Mouse (Mus musculus): ENCODE measurements around the gene Irf1. TPM values are rescaled to one million over a fixed set of nuclear protein-coding genes. Genes with fewer than 3 reads are reported as not detected.

Gene Irf1
- polyA plus RNA-seq, 1 experiment from 2014 or later = 76.1 TPM

- Histone ChIP-seq H3K4me2 (replicated peaks; ENCODE audit: low read depth) (no peak overlapping the region), H3K27me3 (replicated peaks; ENCODE audit: control insufficient read depth, insufficient read depth, low read length) (no peaks in the 10 kb centered on the region), H3K4me3 (ENCODE audit: low read depth, low read length) (no peak overlapping the region), H3K9ac (ENCODE audit: low read depth, low read length) (no peak overlapping the region; the same call in 1 of the 2 replicates), H3K4me1 (replicated peaks; ENCODE audit: control insufficient read depth, insufficient read depth, low read length) (0 out of 2 replicates have a peak, but pooled peaks cover 3% of the 10 kb centered on the region), H3K36me3 (ENCODE audit: control insufficient read depth, insufficient read depth) (peaks cover 78% of the 10 kb centered on the region), H3K27ac (ENCODE audit: low read depth, low read length) (peak overlapping the region; percentile 28; the same call in 1 of the 2 replicates), H3K9me3 (ENCODE audit: control insufficient read depth) (no peaks in the 10 kb centered on the region)
- WGBS = 85% methylated on average over 13 of the region's 13 CpGs
- ATAC-seq = no peak
- TF ChIP-seq CTCF (IDR thresholded peaks at IDR 0.05; ENCODE audit: low read depth) = no peak
Observed at GRCm38 (mm10) chr11:53774659-53775255, 4.9 kb downstream of the Irf1 start.

DNA sequence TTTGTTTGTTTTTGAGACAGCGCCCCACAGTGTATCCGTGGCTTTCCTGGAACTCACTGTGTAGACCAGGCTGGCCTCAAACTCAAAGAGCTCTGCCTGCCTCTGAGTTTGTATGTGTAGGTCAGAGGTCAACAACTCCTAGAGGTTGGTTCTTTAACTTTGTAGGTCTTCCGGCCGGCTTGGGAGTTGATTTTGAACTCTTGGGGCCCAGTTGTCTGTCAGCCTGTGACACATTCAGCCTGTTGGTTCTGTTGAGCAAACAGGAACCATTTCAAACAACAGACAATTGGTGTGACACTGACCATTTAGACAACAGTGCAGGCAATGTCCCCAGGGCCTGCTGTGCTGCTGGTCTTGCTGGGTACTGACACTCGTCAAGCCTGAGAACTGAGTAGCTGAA is 7.9 kb downstream of the Irf1 start:
- peaks cover 70% of the 10 kb centered on the region for H3K36me3 ChIP-seq (ENCODE audit: control insufficient read depth, insufficient read depth)
- 54% methylated on average over 5 of the region's 5 CpGs for WGBS

DNA sequence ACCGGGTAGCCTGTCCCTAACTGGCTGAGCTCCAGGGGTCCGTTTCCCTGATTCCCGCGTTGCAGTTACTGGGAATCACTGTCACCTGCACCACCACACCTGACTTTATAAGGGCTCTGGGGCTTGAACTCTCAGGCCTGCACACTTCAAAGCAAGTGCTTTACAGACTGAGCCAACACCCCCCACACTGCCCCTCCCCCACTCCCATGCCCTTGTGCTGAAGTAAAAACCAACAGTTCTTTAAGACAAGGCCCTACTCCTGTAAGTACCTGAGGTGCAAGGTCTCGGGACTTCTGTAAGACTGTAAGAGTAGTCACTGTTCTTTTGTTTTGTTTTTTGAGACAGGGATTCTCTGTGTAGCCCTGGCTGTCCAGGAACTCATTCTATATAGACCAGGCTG is 8.6 kb downstream of the Irf1 start:
- no peaks in the 10 kb centered on the region for H3K27me3 ChIP-seq (replicated peaks; ENCODE audit: control insufficient read depth, insufficient read depth, low read length)
- 80% methylated on average over 5 of the region's 5 CpGs for WGBS
- no peak for TF ChIP-seq CTCF (IDR thresholded peaks at IDR 0.05; ENCODE audit: low read depth)
- H3K9me3 ChIP-seq (ENCODE audit: control insufficient read depth) = no peaks in the 10 kb centered on the region
- peaks cover 63% of the 10 kb centered on the region for H3K36me3 ChIP-seq (ENCODE audit: control insufficient read depth, insufficient read depth)
- H3K4me3 ChIP-seq (ENCODE audit: low read depth, low read length) = no peak overlapping the region
- no peak overlapping the region for H3K27ac ChIP-seq (ENCODE audit: low read depth, low read length)
- no peak overlapping the region for H3K9ac ChIP-seq (ENCODE audit: low read depth, low read length)
- ATAC-seq = no peak
- peaks cover 14% of the 10 kb centered on the region; the same call in 1 of the 2 replicates for H3K4me1 ChIP-seq (replicated peaks; ENCODE audit: control insufficient read depth, insufficient read depth, low read length)
- H3K4me2 ChIP-seq (replicated peaks; ENCODE audit: low read depth) = no peak overlapping the region

More for the DNA sequence above, 7.9 kb downstream of the Irf1 start:
- H3K27me3 ChIP-seq (replicated peaks; ENCODE audit: control insufficient read depth, insufficient read depth, low read length) = no peaks in the 10 kb centered on the region
- no peaks in the 10 kb centered on the region for H3K9me3 ChIP-seq (ENCODE audit: control insufficient read depth)
- ATAC-seq = no peak
- no peak overlapping the region for H3K4me3 ChIP-seq (ENCODE audit: low read depth, low read length)
- no peak overlapping the region for H3K27ac ChIP-seq (ENCODE audit: low read depth, low read length)
- TF ChIP-seq CTCF (IDR thresholded peaks at IDR 0.05; ENCODE audit: low read depth) = no peak
- H3K4me1 ChIP-seq (replicated peaks; ENCODE audit: control insufficient read depth, insufficient read depth, low read length) = peaks cover 14% of the 10 kb centered on the region; the same call in 1 of the 2 replicates
- no peak overlapping the region for H3K9ac ChIP-seq (ENCODE audit: low read depth, low read length)
- H3K4me2 ChIP-seq (replicated peaks; ENCODE audit: low read depth) = no peak overlapping the region

DNA sequence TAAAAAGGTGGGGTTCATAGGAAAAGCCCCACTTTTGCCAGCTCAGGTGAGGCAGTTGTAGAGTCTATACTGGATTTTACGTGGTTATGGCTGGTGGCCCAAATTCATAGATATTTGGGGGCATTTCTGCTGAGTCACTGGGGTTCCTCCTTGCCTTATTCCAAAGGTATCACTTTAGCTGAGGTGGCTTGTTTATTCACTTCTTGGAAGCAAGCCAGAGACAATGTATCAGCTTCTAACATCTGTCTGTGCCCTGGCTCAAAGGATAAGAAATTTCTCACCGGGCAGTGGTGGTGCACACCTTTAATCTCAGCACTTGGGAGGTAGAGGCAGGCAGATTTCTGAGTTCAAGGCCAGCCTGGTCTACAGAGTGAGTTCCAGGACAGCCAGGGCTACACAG is 10.0 kb downstream of the Irf1 start:
- no peaks in the 10 kb centered on the region for H3K9me3 ChIP-seq (ENCODE audit: control insufficient read depth)
- peaks cover 49% of the 10 kb centered on the region for H3K36me3 ChIP-seq (ENCODE audit: control insufficient read depth, insufficient read depth)
- no peaks in the 10 kb centered on the region for H3K27me3 ChIP-seq (replicated peaks; ENCODE audit: control insufficient read depth, insufficient read depth, low read length)
- peak overlapping the region; percentile 78; the same call in 1 of the 2 replicates for H3K27ac ChIP-seq (ENCODE audit: low read depth, low read length)
- H3K4me1 ChIP-seq (replicated peaks; ENCODE audit: control insufficient read depth, insufficient read depth, low read length) = peaks cover 14% of the 10 kb centered on the region; the same call in 1 of the 2 replicates
- no peak for ATAC-seq
- H3K4me3 ChIP-seq (ENCODE audit: low read depth, low read length) = no peak overlapping the region
- WGBS = 38% methylated on average over 2 of the region's 2 CpGs
- TF ChIP-seq CTCF (IDR thresholded peaks at IDR 0.05; ENCODE audit: low read depth) = no peak
- no peak overlapping the region for H3K9ac ChIP-seq (ENCODE audit: low read depth, low read length)
- H3K4me2 ChIP-seq (replicated peaks; ENCODE audit: low read depth) = no peak overlapping the region

- TF ChIP-seq CTCF (IDR thresholded peaks at IDR 0.05; ENCODE audit: low read depth) = 0 out of 2 replicates have a peak, but pooled peaks have one; percentile 1
- peak overlapping the region; percentile 78; the same call in 1 of the 2 replicates for H3K27ac ChIP-seq (ENCODE audit: low read depth, low read length)
- 56% methylated on average over 3 of the region's 3 CpGs for WGBS
Observed at GRCm38 (mm10) chr11:53780262-53780661, 10.4 kb downstream of the Irf1 start.

GRCm38 (mm10) chr11:53781201-53781775 is 11.5 kb downstream of the Irf1 start:
- peak overlapping the region; percentile 67 for H3K27ac ChIP-seq (ENCODE audit: low read depth, low read length)
- H3K9me3 ChIP-seq (ENCODE audit: control insufficient read depth) = no peaks in the 10 kb centered on the region
- H3K4me3 ChIP-seq (ENCODE audit: low read depth, low read length) = no peak overlapping the region
- no peak for TF ChIP-seq CTCF (IDR thresholded peaks at IDR 0.05; ENCODE audit: low read depth)
- peak; percentile 71 for ATAC-seq
- 73% methylated on average over 4 of the region's 4 CpGs for WGBS
- no peaks in the 10 kb centered on the region for H3K27me3 ChIP-seq (replicated peaks; ENCODE audit: control insufficient read depth, insufficient read depth, low read length)
- H3K4me2 ChIP-seq (replicated peaks; ENCODE audit: low read depth) = no peak overlapping the region
- H3K36me3 ChIP-seq (ENCODE audit: control insufficient read depth, insufficient read depth) = peaks cover 35% of the 10 kb centered on the region
- H3K9ac ChIP-seq (ENCODE audit: low read depth, low read length) = no peak overlapping the region
- H3K4me1 ChIP-seq (replicated peaks; ENCODE audit: control insufficient read depth, insufficient read depth, low read length) = peaks cover 14% of the 10 kb centered on the region; the same call in 1 of the 2 replicates

More at GRCm38 (mm10) chr11:53780262-53780661, 10.4 kb downstream of the Irf1 start:
- H3K9me3 ChIP-seq (ENCODE audit: control insufficient read depth) = no peaks in the 10 kb centered on the region
- H3K4me2 ChIP-seq (replicated peaks; ENCODE audit: low read depth) = no peak overlapping the region
- no peak for ATAC-seq
- no peak overlapping the region for H3K9ac ChIP-seq (ENCODE audit: low read depth, low read length)
- peaks cover 14% of the 10 kb centered on the region; the same call in 1 of the 2 replicates for H3K4me1 ChIP-seq (replicated peaks; ENCODE audit: control insufficient read depth, insufficient read depth, low read length)
- H3K27me3 ChIP-seq (replicated peaks; ENCODE audit: control insufficient read depth, insufficient read depth, low read length) = no peaks in the 10 kb centered on the region
- H3K36me3 ChIP-seq (ENCODE audit: control insufficient read depth, insufficient read depth) = peaks cover 45% of the 10 kb centered on the region
- no peak overlapping the region for H3K4me3 ChIP-seq (ENCODE audit: low read depth, low read length)

Data from intestine, postnatal 0 days (tissue).